Mouse (Mus musculus) kidney, embryonic 15.5 days (tissue): Measurements from ENCODE around the gene Trim8. TPM values are rescaled to one million over a fixed set of nuclear protein-coding genes. Genes with fewer than 3 reads are reported as not detected.

Experiments used
- ATAC-seq: fragments of 200-750 bp; cut with Nextera tagmentation; replicated peaks from 2 replicates; pipeline ENCODE4 v1.8.0; 2017; ENCODE audit warnings: moderate TSS enrichment; ENCODE audit not compliant: low FRiP score
- H3K27ac ChIP-seq: fragments of 300-500 bp; sonication (generic); 2 replicates; pipeline ENCODE4 v1.5.1; 2015; ENCODE audit warnings: mild to moderate bottlenecking, inconsistent platforms
- H3K27me3 ChIP-seq: fragments of 300-500 bp; sonication (generic); 2 replicates; pipeline ENCODE4 v1.6.1; 2015; ENCODE audit warnings: inconsistent platforms
- H3K36me3 ChIP-seq: fragments of 300-500 bp; sonication (generic); 2 replicates; pipeline ENCODE4 v1.6.1; 2015; ENCODE audit warnings: inconsistent platforms
- H3K4me1 ChIP-seq: fragments of 300-500 bp; sonication (generic); 2 replicates; pipeline ENCODE4 v1.6.1; 2015; ENCODE audit warnings: inconsistent platforms
- H3K4me2 ChIP-seq: fragments of 300-500 bp; sonication (generic); 2 replicates; pipeline ENCODE4 v1.6.1; 2015; ENCODE audit warnings: moderate library complexity, mild to moderate bottlenecking, inconsistent platforms
- H3K4me3 ChIP-seq: fragments of 300-500 bp; sonication (generic); replicated peaks from 2 replicates; pipeline ENCODE4 v1.5.1; 2015; ENCODE audit warnings: mild to moderate bottlenecking, inconsistent platforms
- H3K9ac ChIP-seq: fragments of 300-500 bp; sonication (generic); 2 replicates; pipeline ENCODE4 v1.6.1; 2015; ENCODE audit warnings: mild to moderate bottlenecking, inconsistent platforms
- H3K9me3 ChIP-seq: fragments of 300-500 bp; sonication (generic); replicated peaks from 2 replicates; pipeline ENCODE4 v1.6.1; 2016; ENCODE audit warnings: inconsistent platforms
- WGBS: fragments of 180-500 bp; shearing (Covaris S2); methylation state at CpG from one replicate; pipeline ENCODE4 v1.1.7; 2015; ENCODE audit warnings: mixed read lengths; 5-methylcytosine and 5-hydroxymethylcytosine counted together
- polyA plus RNA-seq: library from polyadenylated mRNA; unstranded; fragments of >200 nt; fragmentation: Nextera tagmentation; extraction: Ambion mirVana; gene quantifications from 2 replicates; pipeline ENCODE4 v1.2.1, GENCODE M21; 2015

Gene Trim8
- polyA plus RNA-seq, 1 experiment from 2014 or later = 28.7 TPM

- peak overlapping the region; percentile 99 for H3K9ac ChIP-seq
- peaks cover 12% of the 10 kb centered on the region for H3K36me3 ChIP-seq
- peak; percentile 20 for ATAC-seq
- no peaks in the 10 kb centered on the region for H3K9me3 ChIP-seq
- H3K4me1 ChIP-seq = peaks cover 23% of the 10 kb centered on the region
- peak overlapping the region; percentile 100 for H3K27ac ChIP-seq
- no peaks in the 10 kb centered on the region for H3K27me3 ChIP-seq
- peak overlapping the region; percentile 75 for H3K4me2 ChIP-seq
- peak overlapping the region; percentile 95 for H3K4me3 ChIP-seq
- under 1% methylated on average over 49 of the region's 50 CpGs for WGBS
Measured at GRCm38 (mm10) chr19:46500581-46501341, 741 bp upstream of the Trim8 start.

- Histone ChIP-seq H3K4me1 (peaks cover 36% of the 10 kb centered on the region), H3K36me3 (peaks cover 25% of the 10 kb centered on the region), H3K4me3 (peak overlapping the region; percentile 95), H3K4me2 (peak overlapping the region; percentile 75), H3K9ac (peak overlapping the region; percentile 99), H3K27me3 (no peaks in the 10 kb centered on the region), H3K9me3 (no peaks in the 10 kb centered on the region), H3K27ac (peak overlapping the region; percentile 100)
- peak; percentile 0; the same call in 1 of the 2 replicates for ATAC-seq
- under 1% methylated on average over 46 of the region's 46 CpGs for WGBS
Measured at GRCm38 (mm10) chr19:46502069-46502455, 560 bp downstream of the Trim8 start.

GRCm38 (mm10) chr19:46502471-46503166 is 1.1 kb downstream of the Trim8 start:
- peak overlapping the region; percentile 95 for H3K4me3 ChIP-seq
- no peaks in the 10 kb centered on the region for H3K9me3 ChIP-seq
- peak overlapping the region; percentile 100 for H3K27ac ChIP-seq
- peaks cover 30% of the 10 kb centered on the region for H3K36me3 ChIP-seq
- ATAC-seq = no peak
- H3K27me3 ChIP-seq = no peaks in the 10 kb centered on the region
- peak overlapping the region; percentile 99 for H3K9ac ChIP-seq
- H3K4me1 ChIP-seq = peaks cover 41% of the 10 kb centered on the region
- WGBS = under 1% methylated on average over 53 of the region's 53 CpGs
- H3K4me2 ChIP-seq = peak overlapping the region; percentile 75

- Histone ChIP-seq H3K4me3 (peak overlapping the region; percentile 95), H3K36me3 (peaks cover 39% of the 10 kb centered on the region), H3K9ac (peak overlapping the region; percentile 99), H3K4me1 (peaks cover 50% of the 10 kb centered on the region), H3K27ac (peak overlapping the region; percentile 100), H3K4me2 (peak overlapping the region; percentile 75), H3K9me3 (no peaks in the 10 kb centered on the region), H3K27me3 (no peaks in the 10 kb centered on the region)
- WGBS = under 1% methylated on average over 21 of the region's 21 CpGs
- peak; percentile 30 for ATAC-seq
Measured at GRCm38 (mm10) chr19:46503351-46504084, 2.0 kb downstream of the Trim8 start.

DNA sequence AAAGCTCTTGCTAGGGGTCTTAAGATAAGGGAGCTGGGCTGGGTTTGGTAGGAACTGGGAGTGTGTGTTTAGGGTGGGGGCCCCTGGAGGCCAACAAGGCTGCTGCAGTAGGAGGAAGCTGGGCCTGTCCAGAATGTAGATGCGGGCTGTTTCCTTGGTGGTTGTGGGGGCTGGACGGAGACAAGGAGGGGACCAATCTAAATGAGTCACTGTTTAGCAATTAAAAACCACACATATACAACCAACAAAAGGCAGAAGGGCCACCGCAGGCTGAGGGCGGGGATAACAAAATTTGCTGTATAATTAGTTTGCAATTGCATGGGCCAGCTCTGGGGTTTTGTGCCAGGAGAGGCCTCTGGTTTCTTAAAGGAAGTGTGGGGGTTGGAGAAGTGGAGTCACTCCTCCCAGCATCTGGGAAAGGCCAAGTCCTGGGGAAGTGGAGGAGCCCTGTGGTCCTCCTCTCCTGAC is 2.6 kb downstream of the Trim8 start:
- ATAC-seq = peak; percentile 6; the same call in 1 of the 2 replicates
- Histone ChIP-seq H3K27ac (peak overlapping the region; percentile 100), H3K27me3 (no peaks in the 10 kb centered on the region), H3K4me3 (peak overlapping the region; percentile 95), H3K9ac (peak overlapping the region; percentile 99), H3K9me3 (no peaks in the 10 kb centered on the region), H3K36me3 (peaks cover 45% of the 10 kb centered on the region), H3K4me1 (peaks cover 53% of the 10 kb centered on the region), H3K4me2 (peak overlapping the region; percentile 75)
- 2% methylated on average over 4 of the region's 4 CpGs for WGBS

DNA sequence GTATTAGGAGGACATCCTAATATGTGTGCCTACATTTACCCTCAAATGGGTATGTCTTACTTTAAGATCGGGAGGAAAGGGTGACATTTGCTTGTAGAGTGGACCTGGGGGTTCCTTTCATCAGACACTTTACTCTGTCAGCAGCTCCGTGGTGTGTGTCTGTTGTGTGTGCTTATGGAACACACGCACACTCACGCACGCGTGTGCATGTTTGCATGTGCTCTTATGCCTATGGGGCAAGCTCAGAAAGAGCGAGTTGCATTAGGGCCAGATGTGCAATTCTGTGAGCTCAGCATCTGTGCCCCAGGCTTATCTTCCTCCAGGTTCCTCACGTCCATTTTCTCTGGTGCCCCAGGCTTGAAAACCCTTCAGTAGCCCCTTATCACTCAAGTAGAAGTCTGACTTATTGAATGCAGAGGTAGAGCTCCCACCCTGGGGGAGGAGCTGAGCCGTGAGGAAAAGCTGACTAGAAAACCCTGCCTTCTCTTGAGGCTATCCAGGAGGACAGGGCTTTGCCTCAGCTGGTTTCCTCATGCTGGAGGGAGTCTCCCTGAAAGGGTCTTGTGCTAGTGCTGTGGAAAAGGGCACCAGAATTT is 3.4 kb downstream of the Trim8 start:
- ATAC-seq = no peak
- Histone ChIP-seq H3K27me3 (no peaks in the 10 kb centered on the region), H3K4me1 (peaks cover 58% of the 10 kb centered on the region), H3K9ac (peak overlapping the region; percentile 99), H3K27ac (peak overlapping the region; percentile 100), H3K4me2 (peak overlapping the region; percentile 75), H3K4me3 (peak overlapping the region; percentile 95), H3K36me3 (peaks cover 52% of the 10 kb centered on the region), H3K9me3 (no peaks in the 10 kb centered on the region)
- WGBS = 52% methylated on average over 9 of the region's 9 CpGs

GRCm38 (mm10) chr19:46505646-46506371 is 4.3 kb downstream of the Trim8 start:
- Histone ChIP-seq H3K36me3 (peaks cover 61% of the 10 kb centered on the region), H3K9ac (peak overlapping the region; percentile 37), H3K4me1 (peaks cover 67% of the 10 kb centered on the region), H3K27me3 (no peaks in the 10 kb centered on the region), H3K9me3 (no peaks in the 10 kb centered on the region), H3K27ac (peak overlapping the region; percentile 100), H3K4me2 (peak overlapping the region; percentile 75), H3K4me3 (peak overlapping the region; percentile 95)
- ATAC-seq = no peak
- WGBS = 69% methylated on average over 8 of the region's 8 CpGs

DNA sequence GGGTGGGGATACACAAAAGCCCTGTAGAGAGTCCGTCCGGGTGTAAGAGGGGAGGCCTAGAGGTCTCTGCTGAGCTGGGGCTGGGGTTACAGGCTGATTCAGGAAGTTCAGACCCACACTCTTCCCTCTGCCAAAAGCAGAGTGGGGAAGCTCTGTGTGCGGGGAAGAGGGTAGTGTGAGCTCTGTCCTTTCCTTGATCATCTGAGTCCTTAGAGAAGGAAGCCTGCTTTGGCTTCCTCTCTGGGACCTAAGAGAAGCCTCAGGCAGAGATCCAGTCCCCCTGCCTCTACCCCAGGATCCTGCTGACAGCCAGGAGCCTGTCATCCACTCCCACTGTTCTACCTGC is 4.8 kb downstream of the Trim8 start:
- Histone ChIP-seq H3K27ac (peak overlapping the region; percentile 100; the same call in 1 of the 2 replicates), H3K9ac (peak overlapping the region; percentile 37), H3K4me3 (peak overlapping the region; percentile 95), H3K36me3 (peaks cover 66% of the 10 kb centered on the region), H3K27me3 (no peaks in the 10 kb centered on the region), H3K9me3 (no peaks in the 10 kb centered on the region), H3K4me1 (peaks cover 72% of the 10 kb centered on the region), H3K4me2 (peak overlapping the region; percentile 75)
- 62% methylated on average over 3 of the region's 3 CpGs for WGBS
- no peak for ATAC-seq

- ATAC-seq = no peak
- peak overlapping the region; percentile 37 for H3K9ac ChIP-seq
- no peaks in the 10 kb centered on the region for H3K9me3 ChIP-seq
- WGBS = 68% methylated on average over 8 of the region's 8 CpGs
- peak overlapping the region; percentile 9 for H3K4me3 ChIP-seq
- H3K4me2 ChIP-seq = peak overlapping the region; percentile 75
- H3K4me1 ChIP-seq = peaks cover 81% of the 10 kb centered on the region
- H3K36me3 ChIP-seq = peaks cover 74% of the 10 kb centered on the region
- peak overlapping the region; percentile 100 for H3K27ac ChIP-seq
- no peaks in the 10 kb centered on the region for H3K27me3 ChIP-seq
Measured at GRCm38 (mm10) chr19:46507181-46507581, 5.7 kb downstream of the Trim8 start.

- H3K9ac ChIP-seq = peak overlapping the region; percentile 37; the same call in 1 of the 2 replicates
- H3K36me3 ChIP-seq = peaks cover 81% of the 10 kb centered on the region
- peak overlapping the region; percentile 75 for H3K4me2 ChIP-seq
- H3K9me3 ChIP-seq = no peaks in the 10 kb centered on the region
- H3K4me1 ChIP-seq = peaks cover 81% of the 10 kb centered on the region
- H3K27me3 ChIP-seq = no peaks in the 10 kb centered on the region
- no peak overlapping the region for H3K4me3 ChIP-seq
- 41% methylated on average over 1 of the region's 1 CpGs for WGBS
- peak overlapping the region; percentile 100 for H3K27ac ChIP-seq
- ATAC-seq = no peak
Measured at GRCm38 (mm10) chr19:46507806-46508205, 6.3 kb downstream of the Trim8 start.

- ATAC-seq = no peak
- Histone ChIP-seq H3K36me3 (peaks cover 90% of the 10 kb centered on the region), H3K27me3 (no peaks in the 10 kb centered on the region), H3K4me1 (peaks cover 81% of the 10 kb centered on the region), H3K4me2 (peak overlapping the region; percentile 75), H3K9ac (peak overlapping the region; percentile 29; the same call in 1 of the 2 replicates), H3K9me3 (no peaks in the 10 kb centered on the region), H3K4me3 (no peak overlapping the region), H3K27ac (peak overlapping the region; percentile 100)
- 33% methylated on average over 3 of the region's 3 CpGs for WGBS
Measured at GRCm38 (mm10) chr19:46508738-46509137, 7.2 kb downstream of the Trim8 start.
